Mouse (Mus musculus): ENCODE data around the gene Ifit1bl1. TPM values are rescaled to one million over a fixed set of nuclear protein-coding genes. Genes with fewer than 3 reads are reported as not detected.
A peak's percentile ranks its signal among the peaks of the same experiment; 100 is the strongest.

Ifit1bl1 gene
- polyA plus RNA-seq, 1 experiment from 2014 or later: 1.1 TPM

DNA sequence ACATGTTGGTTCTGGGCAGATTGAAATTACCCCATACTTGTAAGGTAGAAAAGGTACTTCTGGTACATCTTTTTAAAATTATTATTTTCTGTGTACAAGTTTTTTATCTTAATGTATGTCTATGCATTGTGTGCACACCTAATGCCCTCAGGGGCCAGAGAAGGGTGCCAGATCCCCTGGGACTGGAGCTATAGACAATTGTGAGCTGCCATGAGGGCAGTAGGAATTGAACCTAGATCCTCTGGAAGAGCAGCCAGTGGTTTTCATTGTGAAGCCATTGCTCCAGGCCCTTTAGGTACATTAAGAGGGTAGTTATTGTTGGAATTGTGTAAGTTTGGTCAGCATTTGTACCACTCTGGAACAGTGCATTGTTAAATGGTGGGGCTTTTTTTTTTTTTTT, 47.7 kb downstream of the Ifit1bl1 start:
- Histone ChIP-seq H3K4me1 (replicated peaks) (peaks cover 5% of the 10 kb centered on the region), H3K9ac (no peak overlapping the region), H3K4me3 (no peak overlapping the region), H3K9me3 (no peaks in the 10 kb centered on the region), H3K36me3 (no peaks in the 10 kb centered on the region), H3K4me2 (no peak overlapping the region), H3K27me3 (no peaks in the 10 kb centered on the region), H3K27ac (replicated peaks) (no peak overlapping the region)
- no peak for ATAC-seq (ENCODE audit: low FRiP score, low read depth)

- Histone ChIP-seq H3K4me2 (no peak overlapping the region), H3K27me3 (no peaks in the 10 kb centered on the region), H3K9me3 (no peaks in the 10 kb centered on the region), H3K36me3 (no peaks in the 10 kb centered on the region), H3K9ac (no peak overlapping the region), H3K4me3 (no peak overlapping the region), H3K27ac (replicated peaks) (no peak overlapping the region), H3K4me1 (replicated peaks) (peaks cover 5% of the 10 kb centered on the region)
- no peak for ATAC-seq (ENCODE audit: low FRiP score, low read depth)
- WGBS: 77% methylated on average over 3 of the region's 3 CpGs
These were observed 48.2 kb downstream of the Ifit1bl1 start for GRCm38 (mm10) chr19:34553522-34553921.

DNA sequence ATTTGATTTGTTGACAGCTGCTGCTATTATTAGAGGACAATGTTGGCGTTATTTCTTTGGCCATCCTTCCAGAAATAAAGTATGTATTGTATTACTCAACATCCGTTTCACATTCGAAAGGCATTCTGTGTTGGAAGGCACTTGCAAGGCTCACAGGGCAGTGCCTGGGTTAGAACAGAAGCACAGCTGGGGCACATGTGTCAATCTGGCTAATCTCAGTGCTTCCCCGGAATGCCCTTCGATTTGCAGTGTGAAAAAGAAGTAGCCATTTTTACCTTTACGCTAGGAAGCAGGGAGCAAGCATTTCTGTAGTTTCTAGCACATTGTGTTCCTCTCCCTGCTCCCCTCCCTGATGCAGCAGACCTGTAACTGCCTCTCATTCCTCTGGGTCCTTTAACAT, 48.7 kb downstream of the Ifit1bl1 start:
- H3K27ac ChIP-seq (replicated peaks): no peak overlapping the region
- 71% methylated on average over 6 of the region's 6 CpGs for WGBS
- no peak overlapping the region for H3K9ac ChIP-seq

GRCm38 (mm10) chr19:34551981-34552380, 49.8 kb downstream of the Ifit1bl1 start:
- Histone ChIP-seq H3K4me2 (peak overlapping the region; percentile 3; the same call in 1 of the 2 replicates), H3K4me3 (no peak overlapping the region)

More for the DNA sequence above, 48.7 kb downstream of the Ifit1bl1 start:
- Histone ChIP-seq H3K36me3 (no peaks in the 10 kb centered on the region), H3K27me3 (no peaks in the 10 kb centered on the region), H3K4me3 (no peak overlapping the region), H3K4me2 (no peak overlapping the region), H3K9me3 (no peaks in the 10 kb centered on the region), H3K4me1 (replicated peaks) (peaks cover 5% of the 10 kb centered on the region)
- ATAC-seq (ENCODE audit: low FRiP score, low read depth): no peak

GRCm38 (mm10) chr19:34550534-34551223, 51.1 kb downstream of the Ifit1bl1 start, which contains the start of gene Ifit2:
Gene Ifit2 (plus strand): TSS chr19:34550694.
- Histone ChIP-seq H3K4me2 (peak within 1 kb of the TSS; percentile 63), H3K9me3 (no peaks in the 10 kb centered on the region), H3K9ac (peak within 1 kb of the TSS; percentile 46), H3K27ac (replicated peaks) (peak within 1 kb of the TSS; percentile 44), H3K4me3 (peak within 1 kb of the TSS; percentile 43), H3K36me3 (no peaks in the 10 kb centered on the region), H3K27me3 (no peaks in the 10 kb centered on the region), H3K4me1 (replicated peaks) (peaks cover 5% of the 10 kb centered on the region)
- under 1% methylated on average over 22 of the region's 22 CpGs for WGBS
- ATAC-seq (ENCODE audit: low FRiP score, low read depth): peak; percentile 97

More at GRCm38 (mm10) chr19:34551981-34552380, 49.8 kb downstream of the Ifit1bl1 start:
- WGBS: 73% methylated on average over 5 of the region's 5 CpGs
- no peaks in the 10 kb centered on the region for H3K36me3 ChIP-seq
- no peaks in the 10 kb centered on the region for H3K27me3 ChIP-seq
- H3K4me1 ChIP-seq (replicated peaks): peaks cover 5% of the 10 kb centered on the region
- no peak overlapping the region for H3K27ac ChIP-seq (replicated peaks)
- H3K9ac ChIP-seq: no peak overlapping the region
- no peak for ATAC-seq (ENCODE audit: low FRiP score, low read depth)
- no peaks in the 10 kb centered on the region for H3K9me3 ChIP-seq

GRCm38 (mm10) chr19:34550205-34550533, 51.6 kb downstream of the Ifit1bl1 start:
- peak overlapping the region; percentile 43 for H3K4me3 ChIP-seq
- no peaks in the 10 kb centered on the region for H3K9me3 ChIP-seq
- peaks cover 5% of the 10 kb centered on the region for H3K4me1 ChIP-seq (replicated peaks)
- no peaks in the 10 kb centered on the region for H3K36me3 ChIP-seq
- peak overlapping the region; percentile 63 for H3K4me2 ChIP-seq
- WGBS: 32% methylated on average over 4 of the region's 4 CpGs
- no peak; the same call in 1 of the 2 replicates for ATAC-seq (ENCODE audit: low FRiP score, low read depth)
- H3K27ac ChIP-seq (replicated peaks): peak overlapping the region; percentile 44
- H3K27me3 ChIP-seq: no peaks in the 10 kb centered on the region
- H3K9ac ChIP-seq: peak overlapping the region; percentile 46

GRCm38 (mm10) chr19:34547976-34548375, 53.8 kb downstream of the Ifit1bl1 start:
- H3K4me1 ChIP-seq (replicated peaks): peaks cover 5% of the 10 kb centered on the region
- WGBS: 29% methylated on average over 7 of the region's 7 CpGs
- no peaks in the 10 kb centered on the region for H3K9me3 ChIP-seq
- no peak overlapping the region for H3K9ac ChIP-seq
- no peak overlapping the region for H3K27ac ChIP-seq (replicated peaks)
- no peak overlapping the region for H3K4me2 ChIP-seq
- no peak for ATAC-seq (ENCODE audit: low FRiP score, low read depth)
- H3K36me3 ChIP-seq: no peaks in the 10 kb centered on the region
- no peaks in the 10 kb centered on the region for H3K27me3 ChIP-seq
- no peak overlapping the region for H3K4me3 ChIP-seq

DNA sequence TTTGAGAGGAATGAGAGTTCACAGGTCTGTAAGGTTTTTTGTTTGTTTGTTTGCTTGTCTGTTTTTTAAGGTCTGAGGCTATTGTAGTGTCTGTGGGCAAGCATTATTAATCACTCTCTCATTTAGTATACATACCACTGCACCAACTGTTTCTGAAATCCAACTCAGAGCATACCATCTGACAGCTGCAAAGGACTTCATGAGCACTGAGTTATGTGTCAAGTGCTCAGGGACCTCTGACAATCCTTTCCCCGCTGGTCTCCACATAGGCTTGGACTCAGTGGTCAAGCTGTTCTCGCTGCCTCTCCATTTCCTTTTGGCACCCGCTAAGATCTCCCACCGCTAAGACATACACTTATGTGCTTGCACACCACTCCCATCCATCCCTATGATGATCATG, 55.5 kb downstream of the Ifit1bl1 start:
- H3K9me3 ChIP-seq: no peaks in the 10 kb centered on the region
- H3K9ac ChIP-seq: no peak overlapping the region
- WGBS: 88% methylated on average over 4 of the region's 4 CpGs
- H3K27me3 ChIP-seq: no peaks in the 10 kb centered on the region
- H3K27ac ChIP-seq (replicated peaks): no peak overlapping the region
- ATAC-seq (ENCODE audit: low FRiP score, low read depth): no peak
- no peak overlapping the region for H3K4me3 ChIP-seq
- no peak overlapping the region for H3K4me2 ChIP-seq
- peaks cover 5% of the 10 kb centered on the region for H3K4me1 ChIP-seq (replicated peaks)
- H3K36me3 ChIP-seq: no peaks in the 10 kb centered on the region

Other genes starting within 250 kb of the Ifit1bl1 start
- 0.51 and 0.56 TPM in 2 replicates for gene Ch25h, start 126.8 kb downstream of the Ifit1bl1 start, polyA plus RNA-seq (2015; fragmentation: Nextera tagmentation; extraction: Ambion mirVana)
- 22.1 and 22.9 TPM in 2 replicates for gene Lipa, start 74.5 kb downstream of the Ifit1bl1 start, polyA plus RNA-seq (2015; fragmentation: Nextera tagmentation; extraction: Ambion mirVana)
- gene Ifit2, start 51.3 kb downstream of the Ifit1bl1 start, polyA plus RNA-seq (2015; fragmentation: Nextera tagmentation; extraction: Ambion mirVana): 5.8 and 6.7 TPM in 2 replicates
- gene Ifit3, start 18.4 kb downstream of the Ifit1bl1 start, polyA plus RNA-seq (2015; fragmentation: Nextera tagmentation; extraction: Ambion mirVana): 1.1 and 3.2 TPM in 2 replicates
- gene Ifit3b, start 6.0 kb upstream of the Ifit1bl1 start, polyA plus RNA-seq (2015; fragmentation: Nextera tagmentation; extraction: Ambion mirVana): 0.34 and 1.1 TPM in 2 replicates
- 0.34 and 0.38 TPM in 2 replicates for gene Ifit1bl2, start 38.8 kb upstream of the Ifit1bl1 start, polyA plus RNA-seq (2015; fragmentation: Nextera tagmentation; extraction: Ambion mirVana)
- gene Ifit1, start 38.9 kb upstream of the Ifit1bl1 start, polyA plus RNA-seq (2015; fragmentation: Nextera tagmentation; extraction: Ambion mirVana): 0.31 and 0.93 TPM in 2 replicates
- gene Slc16a12, start 145.3 kb upstream of the Ifit1bl1 start, polyA plus RNA-seq (2015; fragmentation: Nextera tagmentation; extraction: Ambion mirVana): 2.7 and 2.8 TPM in 2 replicates

Data from hindbrain, embryonic 15.5 days (tissue).